9 mouse cellular contexts compared by ENCODE assay signal in genomic region chr5:136565311-136565811, GRCm38 (mm10). TPM values are rescaled to one million over a fixed set of nuclear protein-coding genes. Genes with fewer than 3 reads are reported as not detected.
DNase-seq lines count a peak whose midpoint lies in the region; ATAC-seq and TF ChIP-seq lines count a peak whose summit lies in the region.
"Had no signal": no experiment of that assay in that cellular context is flagged by ENCODE, and none has a peak within 500 bp of the region (broad histone marks: within the 10 kb centered on the region; RNA-seq: fewer than 3 reads in every experiment).

No protein-coding gene starts in this region.

- H3K4me2 ChIP-seq in intestine, postnatal 0 days (replicated peaks; ENCODE audit: low read depth): peak overlapping the region; percentile 100
- H3K4me2 ChIP-seq in liver, embryonic 16.5 days (ENCODE audit: low read depth, low read length): peak overlapping the region; percentile 98
- H3K4me2 ChIP-seq in neural tube, embryonic 12.5 days (replicated peaks): peak overlapping the region; percentile 99

- peak; percentile 7 for DNase-seq in layer of hippocampus, adult 9-11 months
- no peak for DNase-seq in layer of hippocampus, adult 9-10 months (ENCODE audit: low spot score)
- peak; percentile 62 for DNase-seq in embryo, embryonic 11 days
- peak; percentile 96 for DNase-seq in heart, adult 11 months
- peak; percentile 44 to 52 for DNase-seq in thymus, adult 18-20 months

- H3K9me3 ChIP-seq in intestine, postnatal 0 days (ENCODE audit: control insufficient read depth): no peaks in the 10 kb centered on the region
- no peaks in the 10 kb centered on the region for H3K9me3 ChIP-seq in liver, embryonic 16.5 days (replicated peaks; ENCODE audit: control insufficient read depth, low read length)
- no peaks in the 10 kb centered on the region for H3K9me3 ChIP-seq in neural tube, embryonic 12.5 days

- no peak for TF ChIP-seq CTCF in intestine, postnatal 0 days (IDR thresholded peaks at IDR 0.05; ENCODE audit: low read depth)

- peaks cover 7% of the 10 kb centered on the region; the same call in 1 of the 2 replicates for H3K4me1 ChIP-seq in intestine, postnatal 0 days (replicated peaks; ENCODE audit: control insufficient read depth, insufficient read depth, low read length)
- H3K4me1 ChIP-seq in liver, embryonic 16.5 days (ENCODE audit: control insufficient read depth, low read depth, low read length): peaks cover 17% of the 10 kb centered on the region
- peaks cover 33% of the 10 kb centered on the region for H3K4me1 ChIP-seq in neural tube, embryonic 12.5 days

- H3K27me3 ChIP-seq in intestine, postnatal 0 days (replicated peaks; ENCODE audit: control insufficient read depth, insufficient read depth, low read length): peaks cover 11% of the 10 kb centered on the region; the same call in 1 of the 2 replicates
- peaks cover 29% of the 10 kb centered on the region for H3K27me3 ChIP-seq in liver, embryonic 16.5 days (ENCODE audit: control insufficient read depth, insufficient read depth, low read depth, low read length)
- H3K27me3 ChIP-seq in neural tube, embryonic 12.5 days (replicated peaks): peaks cover 6% of the 10 kb centered on the region; the same call in 1 of the 2 replicates
- H3K27me3 ChIP-seq: Patski had no signal

- H3K4me3 ChIP-seq in intestine, postnatal 0 days (ENCODE audit: low read depth, low read length): peak overlapping the region; percentile 99
- peak overlapping the region; percentile 94 for H3K4me3 ChIP-seq in liver, embryonic 16.5 days (ENCODE audit: low read depth, low read length)
- peak overlapping the region; percentile 95 for H3K4me3 ChIP-seq in neural tube, embryonic 12.5 days

- no peak for ATAC-seq in intestine, postnatal 0 days
- no peak for ATAC-seq in liver, embryonic 16.5 days (ENCODE audit: low read depth)
- ATAC-seq in neural tube, embryonic 12.5 days (ENCODE audit: low FRiP score, low read depth): no peak
- ATAC-seq: Patski had no signal

- peak overlapping the region; percentile 80 for H3K9ac ChIP-seq in intestine, postnatal 0 days (ENCODE audit: low read depth, low read length)
- peak overlapping the region; percentile 86 for H3K9ac ChIP-seq in liver, embryonic 16.5 days (ENCODE audit: low read depth, low read length)
- peak overlapping the region; percentile 90 for H3K9ac ChIP-seq in neural tube, embryonic 12.5 days

- no peaks in the 10 kb centered on the region for H3K36me3 ChIP-seq in intestine, postnatal 0 days (ENCODE audit: control insufficient read depth, insufficient read depth)
- no peaks in the 10 kb centered on the region for H3K36me3 ChIP-seq in liver, embryonic 16.5 days (ENCODE audit: control insufficient read depth, insufficient read depth)
- no peaks in the 10 kb centered on the region for H3K36me3 ChIP-seq in neural tube, embryonic 12.5 days

- peak overlapping the region; percentile 86; the same call in 1 of the 2 replicates for H3K27ac ChIP-seq in intestine, postnatal 0 days (ENCODE audit: low read depth, low read length)
- H3K27ac ChIP-seq in liver, embryonic 16.5 days (ENCODE audit: low read length): no peak overlapping the region
- 0 out of 2 replicates have a peak overlapping the region, but pooled peaks have one; percentile 10 for H3K27ac ChIP-seq in neural tube, embryonic 12.5 days

- WGBS in intestine, postnatal 0 days: 2% methylated on average over 32 of the region's 32 CpGs
- WGBS in liver, embryonic 16.5 days (ENCODE audit: insufficient replicate concordance): 2% methylated on average over 32 of the region's 32 CpGs
- under 1% methylated on average over 32 of the region's 32 CpGs for WGBS in neural tube, embryonic 12.5 days

RNA-seq across cellular contexts. Expression of gene Cux1, which starts 1.9 kb away (rescaled TPM):
- 29.4 and 31.2 TPM in 2 replicates for polyA plus RNA-seq in intestine, postnatal 0 days (2015; fragmentation: Nextera tagmentation; extraction: Ambion mirVana)
- polyA plus RNA-seq in liver, embryonic 16.5 days (2015; fragmentation: Nextera tagmentation; extraction: Ambion mirVana): 15.8 and 17.1 TPM in 2 replicates
- 117 and 118 TPM in 2 replicates for polyA plus RNA-seq in neural tube, embryonic 12.5 days (2016; fragmentation: Nextera tagmentation; extraction: Ambion mirVana)
